Mouse (Mus musculus): Measurements from ENCODE around the gene Slc41a3.

- TF ChIP-seq POLR2A (IDR thresholded peaks at IDR 0.05; ENCODE audit: extremely low read depth, insufficient read depth, low read length) (no peak), CTCF (IDR thresholded peaks at IDR 0.05; ENCODE audit: extremely low read depth, insufficient read depth, low read length) (no peak)
Observed at GRCm38 (mm10) chr6:90662148-90662547, 57.6 kb downstream of the Slc41a3 start.

All from cortical plate, adult 2 months (tissue).